Mouse (Mus musculus) liver, embryonic 14.5 days (tissue): ENCODE results near the gene Myrip. TPM values are rescaled to one million over a fixed set of nuclear protein-coding genes. Genes with fewer than 3 reads are reported as not detected.

ENCODE experiments used
- ATAC-seq: fragments of 200-750 bp; cut with Nextera tagmentation; 2 replicates; pipeline ENCODE4 v1.8.0; 2017; ENCODE audit warnings: moderate number of reproducible peaks, mild to moderate bottlenecking, moderate library complexity; ENCODE audit not compliant: insufficient read depth
- DNase-seq, 3 experiments: peaks; one replicate each; pipeline ENCODE4 v3.0.0-alpha.2; 2012 to 2013; ENCODE audit warnings: low read depth in 3 of 3, low spot score in 3 of 3
- H3K27ac ChIP-seq: fragments of 300-500 bp; sonication (generic); 2 replicates; pipeline ENCODE4 v1.5.1; 2014; ENCODE audit warnings: moderate library complexity, mild to moderate bottlenecking, control low read depth, inconsistent platforms
- H3K27me3 ChIP-seq: fragments of 300-500 bp; sonication (generic); 2 replicates; pipeline ENCODE4 v1.6.1; 2014; ENCODE audit warnings: mild to moderate bottlenecking, low read length, moderate library complexity; ENCODE audit not compliant: control insufficient read depth, insufficient read depth
- H3K36me3 ChIP-seq: fragments of 300-500 bp; sonication (generic); replicated peaks from 2 replicates; pipeline ENCODE4 v1.6.1; 2014; ENCODE audit warnings: low read depth; ENCODE audit not compliant: control insufficient read depth, insufficient read depth
- H3K4me1 ChIP-seq, 2 experiments: fragments of 200-500 bp in 1 of 2; fragments of 300-500 bp in 1 of 2; sonication (generic) in 1 of 2; replicated peaks; 2 replicates each; pipeline ENCODE4 v1.6.1; 2012 to 2014; ENCODE audit warnings: antibody characterized with exemption in 1 of 2, inconsistent platforms in 1 of 2, low read length in 1 of 2; ENCODE audit not compliant: control insufficient read depth in 2 of 2, insufficient read depth in 2 of 2
- H3K4me2 ChIP-seq: fragments of 300-500 bp; sonication (generic); 2 replicates; pipeline ENCODE4 v1.6.1; 2014; ENCODE audit warnings: low read depth, mild to moderate bottlenecking, control low read depth, moderate library complexity
- H3K4me3 ChIP-seq, 2 experiments: fragments of 200-500 bp in 1 of 2; fragments of 300-500 bp in 1 of 2; sonication (generic) in 1 of 2; 2 replicates each; pipeline ENCODE4 v1.5.1; 2012 to 2014; ENCODE audit warnings: low read depth in 2 of 2, low read length in 2 of 2, mild to moderate bottlenecking in 2 of 2, control low read depth in 1 of 2, inconsistent platforms in 1 of 2, moderate library complexity in 1 of 2; ENCODE audit not compliant: insufficient read depth in 1 of 2
- H3K9ac ChIP-seq: fragments of 300-500 bp; sonication (generic); replicated peaks from 2 replicates; pipeline ENCODE4 v1.6.1; 2014; ENCODE audit warnings: mild to moderate bottlenecking, control low read depth, moderate library complexity
- H3K9me3 ChIP-seq: fragments of 300-500 bp; sonication (generic); 2 replicates; pipeline ENCODE4 v1.6.1; 2016; ENCODE audit warnings: low read length, mixed read lengths; ENCODE audit not compliant: control insufficient read depth
- CTCF ChIP-seq: IDR thresholded peaks from 2 replicates; pipeline ENCODE4 v1.5.1; 2016; ENCODE audit warnings: antibody characterized with exemption, low read depth, control low read depth
- EP300 ChIP-seq: IDR thresholded peaks from 2 replicates; pipeline ENCODE4 v1.6.1; 2016; ENCODE audit warnings: antibody characterized with exemption, low read depth
- WGBS: fragments of 180-500 bp; shearing (Covaris S2); extraction: QIAGEN DNeasy Blood & Tissue Kit; methylation state at CpG from one replicate; pipeline ENCODE4 v1.1.7; 2014; ENCODE audit not compliant: insufficient replicate concordance; 5-methylcytosine and 5-hydroxymethylcytosine counted together
- polyA plus RNA-seq, 2 experiments: library from polyadenylated mRNA; depleted of rRNA in 1 of 2; stranded (reverse) in 1 of 2; unstranded in 1 of 2; fragments of >200 nt; fragmentation: Nextera tagmentation in 1 of 2; extraction: Ambion mirVana in 1 of 2; gene quantifications; 2 replicates each; pipeline versions ENCODE4 v1.2.1 to v1.2.3; 2012 to 2014

Myrip gene
- polyA plus RNA-seq, 2 experiments = 0.02 to 0.18 TPM

DNA sequence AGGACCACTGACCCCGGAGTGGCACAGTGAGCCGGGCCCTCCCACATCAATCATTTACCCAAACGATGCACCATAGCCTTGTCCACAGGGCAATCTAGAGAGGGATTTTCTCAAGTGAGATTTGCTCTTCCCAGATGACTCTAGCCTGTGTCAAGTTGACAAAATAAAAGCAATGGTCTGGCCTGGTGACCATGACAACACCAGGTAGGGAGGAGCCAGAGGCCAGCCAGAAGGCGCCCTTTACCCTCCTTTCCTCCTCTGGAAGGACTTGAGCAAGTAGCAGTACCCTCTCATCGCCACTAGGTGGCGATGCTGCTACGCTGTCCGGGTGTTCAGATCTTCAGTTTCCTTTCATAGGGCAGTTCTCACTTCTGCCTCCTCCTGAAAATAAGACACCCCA, 132.4 kb downstream of the Myrip start:
- H3K9me3 ChIP-seq = no peaks in the 10 kb centered on the region
- no peaks in the 10 kb centered on the region for H3K4me1 ChIP-seq
- DNase-seq (peak; percentile 43 to 58 (median 48)), ATAC-seq (peak; percentile 59)
- H3K27ac ChIP-seq = no peak overlapping the region
- H3K4me2 ChIP-seq = no peak overlapping the region
- H3K4me3 ChIP-seq = no peak overlapping the region
- TF ChIP-seq CTCF (peak; percentile 95), EP300 (no peak)
- H3K36me3 ChIP-seq = no peaks in the 10 kb centered on the region
- H3K27me3 ChIP-seq = no peaks in the 10 kb centered on the region
- 31% methylated on average over 8 of the region's 8 CpGs for WGBS
- H3K9ac ChIP-seq = no peak overlapping the region

DNA sequence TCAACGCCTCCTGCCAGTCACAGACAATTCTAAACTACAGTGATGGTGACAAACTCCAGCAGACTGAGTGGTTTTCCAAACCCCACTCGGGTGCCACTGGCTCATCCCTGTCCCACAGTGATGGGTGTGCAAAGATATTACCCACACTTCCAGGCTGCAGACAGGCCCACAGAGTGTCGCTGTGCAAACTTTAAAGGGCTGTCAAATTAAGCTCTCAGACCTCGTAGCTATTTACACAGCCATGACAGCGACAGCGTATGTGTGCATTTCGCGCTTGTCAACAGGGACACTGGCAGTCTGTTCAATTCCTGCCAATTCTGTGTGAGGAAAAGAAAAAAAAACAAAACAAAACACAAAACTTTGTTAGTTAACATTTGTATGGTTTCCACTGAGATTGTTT, 134.5 kb downstream of the Myrip start:
- Histone ChIP-seq H3K4me2 (no peak overlapping the region), H3K27me3 (no peaks in the 10 kb centered on the region), H3K9me3 (no peaks in the 10 kb centered on the region), H3K9ac (no peak overlapping the region), H3K4me1 (no peaks in the 10 kb centered on the region), H3K4me3 (no peak overlapping the region), H3K27ac (no peak overlapping the region), H3K36me3 (no peaks in the 10 kb centered on the region)
- no peak for DNase-seq
- no peak for ATAC-seq
- TF ChIP-seq EP300 (no peak), CTCF (no peak)
- WGBS = 62% methylated on average over 8 of the region's 8 CpGs

DNA sequence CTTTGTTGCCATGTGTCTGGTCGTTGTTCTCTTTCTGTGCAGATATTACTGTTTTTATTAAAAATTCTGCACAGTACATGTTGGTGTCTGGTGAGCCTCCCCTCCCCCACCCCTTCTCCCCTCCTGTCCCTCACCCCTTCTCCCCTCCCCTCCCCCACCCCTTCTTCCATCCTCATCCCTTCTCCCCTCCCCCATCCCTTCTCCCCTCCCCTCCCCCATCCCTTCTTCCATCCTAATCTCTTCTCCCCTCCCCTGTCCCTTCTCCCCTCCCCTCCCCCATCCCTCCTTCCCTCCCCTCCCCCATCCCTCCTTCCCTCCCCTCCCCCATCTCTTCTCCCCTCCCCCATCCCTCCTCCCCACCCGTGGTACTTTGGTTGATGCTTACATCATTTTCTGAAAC, 135.5 kb downstream of the Myrip start:
- no peak for ATAC-seq
- TF ChIP-seq EP300 (no peak), CTCF (no peak)
- 50% methylated on average over 2 of the region's 2 CpGs for WGBS

DNA sequence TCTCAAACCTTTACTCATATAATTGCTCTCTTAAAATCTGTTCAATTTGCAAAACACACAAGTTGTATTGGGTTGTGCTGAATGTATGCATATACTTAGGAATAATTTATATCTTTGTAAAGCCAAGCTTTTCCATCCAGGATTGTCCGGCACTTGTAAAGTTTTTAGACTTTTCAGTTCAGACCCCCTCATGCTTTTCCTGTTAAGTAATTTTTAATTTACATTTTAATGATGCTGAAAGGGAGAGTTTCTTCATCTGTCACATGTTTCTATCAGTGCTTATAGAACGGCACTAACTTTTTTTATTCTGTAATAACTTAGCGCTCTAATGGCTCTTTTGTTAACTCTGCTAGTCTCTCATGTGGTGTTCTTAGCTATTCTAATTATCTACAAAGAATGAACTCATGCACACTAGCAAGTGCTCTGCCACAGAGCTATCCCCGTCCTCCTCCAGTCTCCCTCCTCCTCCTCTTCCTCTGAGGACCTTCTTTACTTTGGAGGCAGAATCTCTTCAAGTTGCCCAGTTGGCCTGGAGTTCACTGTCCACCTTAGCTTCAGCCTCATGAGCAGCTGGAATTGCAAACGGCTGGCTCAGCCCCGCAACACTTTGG, 136.1 kb downstream of the Myrip start:
- DNase-seq (no peak), ATAC-seq (no peak)
- Histone ChIP-seq H3K27ac (no peak overlapping the region), H3K4me2 (no peak overlapping the region), H3K9me3 (no peaks in the 10 kb centered on the region), H3K4me3 (no peak overlapping the region), H3K4me1 (no peaks in the 10 kb centered on the region), H3K9ac (no peak overlapping the region), H3K36me3 (no peaks in the 10 kb centered on the region), H3K27me3 (no peaks in the 10 kb centered on the region)
- WGBS = 64% methylated on average over 6 of the region's 6 CpGs
- no peak for TF ChIP-seq EP300
- no peak for TF ChIP-seq CTCF

More for the DNA sequence above, 135.5 kb downstream of the Myrip start:
- Histone ChIP-seq H3K4me1 (no peaks in the 10 kb centered on the region), H3K4me2 (no peak overlapping the region), H3K27me3 (no peaks in the 10 kb centered on the region), H3K36me3 (no peaks in the 10 kb centered on the region), H3K9ac (no peak overlapping the region), H3K9me3 (no peaks in the 10 kb centered on the region), H3K27ac (no peak overlapping the region), H3K4me3 (no peak overlapping the region)
- no peak for DNase-seq

DNA sequence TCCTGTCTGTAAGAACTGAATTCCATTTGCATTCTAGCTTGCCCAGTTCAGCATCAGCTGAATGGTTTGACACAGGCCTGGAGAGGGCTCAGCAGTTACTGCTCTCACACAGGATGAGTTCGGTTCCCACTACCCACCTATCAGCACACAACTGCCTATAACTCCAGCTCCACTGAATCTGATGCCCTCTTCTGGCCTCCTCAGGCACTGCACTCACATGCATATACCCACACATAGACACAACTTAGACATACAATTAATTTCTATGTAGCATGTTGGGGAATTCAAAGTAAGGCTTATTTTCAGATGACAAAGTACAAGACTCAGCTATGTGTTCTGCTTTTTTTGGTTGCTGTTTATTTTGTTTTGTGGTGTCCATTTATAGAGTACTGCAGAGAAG, 137.0 kb downstream of the Myrip start:
- H3K27me3 ChIP-seq = no peaks in the 10 kb centered on the region
- no peak for ATAC-seq
- no peaks in the 10 kb centered on the region for H3K9me3 ChIP-seq
- H3K4me2 ChIP-seq = no peak overlapping the region
- no peak for TF ChIP-seq EP300
- peak; percentile 25; the same call in 1 of the 2 replicates for TF ChIP-seq CTCF
- H3K4me3 ChIP-seq = no peak overlapping the region
- no peaks in the 10 kb centered on the region for H3K36me3 ChIP-seq
- no peak overlapping the region for H3K27ac ChIP-seq
- WGBS = 71% methylated on average over 1 of the region's 1 CpGs
- no peaks in the 10 kb centered on the region for H3K4me1 ChIP-seq
- H3K9ac ChIP-seq = no peak overlapping the region
- DNase-seq = no peak
